Mouse (Mus musculus) midbrain, embryonic 14.5 days (tissue): ENCODE measurements around the gene Tmem182. TPM values are rescaled to one million over a fixed set of nuclear protein-coding genes. Genes with fewer than 3 reads are reported as not detected.

ENCODE experiments used
- ATAC-seq: fragments of 200-750 bp; cut with Nextera tagmentation; 2 replicates; pipeline ENCODE4 v1.8.0; 2017; ENCODE audit warnings: moderate number of reproducible peaks, moderate library complexity; ENCODE audit not compliant: low FRiP score, low TSS enrichment
- DNase-seq: peaks from one replicate; pipeline ENCODE4 v3.0.0-alpha.2; 2015
- H3K27ac ChIP-seq: fragments of 300-500 bp; sonication (generic); replicated peaks from 2 replicates; pipeline ENCODE4 v1.5.1; 2014; ENCODE audit warnings: mild to moderate bottlenecking, low read depth, low read length, moderate library complexity
- H3K27me3 ChIP-seq: fragments of 300-500 bp; sonication (generic); 2 replicates; pipeline ENCODE4 v1.6.1; 2014; ENCODE audit warnings: low read length, control low read depth, mixed read lengths; ENCODE audit not compliant: control insufficient read depth, insufficient read depth
- H3K36me3 ChIP-seq: fragments of 300-500 bp; sonication (generic); 2 replicates; pipeline ENCODE4 v1.6.1; 2014; ENCODE audit warnings: low read length, control low read depth; ENCODE audit not compliant: control insufficient read depth, insufficient read depth
- H3K4me1 ChIP-seq: fragments of 300-500 bp; sonication (generic); 2 replicates; pipeline ENCODE4 v1.6.1; 2014; ENCODE audit warnings: mild to moderate bottlenecking, antibody characterized with exemption, low read length, control low read depth; ENCODE audit not compliant: control insufficient read depth, insufficient read depth
- H3K4me2 ChIP-seq: fragments of 300-500 bp; sonication (generic); 2 replicates; pipeline ENCODE4 v1.6.1; 2014; ENCODE audit warnings: mild to moderate bottlenecking, low read length, moderate library complexity
- H3K4me3 ChIP-seq: fragments of 300-500 bp; sonication (generic); replicated peaks from 2 replicates; pipeline ENCODE4 v1.5.1; 2014; ENCODE audit warnings: low read depth, low read length
- H3K9ac ChIP-seq: fragments of 300-500 bp; sonication (generic); replicated peaks from 2 replicates; pipeline ENCODE4 v1.6.1; 2014; ENCODE audit warnings: mild to moderate bottlenecking, low read length, moderate library complexity
- H3K9me3 ChIP-seq: fragments of 300-500 bp; sonication (generic); 2 replicates; pipeline ENCODE4 v1.6.1; 2016; ENCODE audit warnings: low read length, control low read depth, mixed read lengths; ENCODE audit not compliant: control insufficient read depth
- WGBS: fragments of 180-500 bp; shearing (Covaris S2); extraction: QIAGEN DNeasy Blood & Tissue Kit; methylation state at CpG from one replicate; pipeline ENCODE4 v1.1.7; 2014; 5-methylcytosine and 5-hydroxymethylcytosine counted together
- polyA plus RNA-seq: library from polyadenylated mRNA; unstranded; fragments of >200 nt; fragmentation: Nextera tagmentation; extraction: Ambion mirVana; gene quantifications from 2 replicates; pipeline ENCODE4 v1.2.1, GENCODE M21; 2014

Tmem182 gene
- polyA plus RNA-seq, 1 experiment from 2014 or later: 0.08 TPM

DNA sequence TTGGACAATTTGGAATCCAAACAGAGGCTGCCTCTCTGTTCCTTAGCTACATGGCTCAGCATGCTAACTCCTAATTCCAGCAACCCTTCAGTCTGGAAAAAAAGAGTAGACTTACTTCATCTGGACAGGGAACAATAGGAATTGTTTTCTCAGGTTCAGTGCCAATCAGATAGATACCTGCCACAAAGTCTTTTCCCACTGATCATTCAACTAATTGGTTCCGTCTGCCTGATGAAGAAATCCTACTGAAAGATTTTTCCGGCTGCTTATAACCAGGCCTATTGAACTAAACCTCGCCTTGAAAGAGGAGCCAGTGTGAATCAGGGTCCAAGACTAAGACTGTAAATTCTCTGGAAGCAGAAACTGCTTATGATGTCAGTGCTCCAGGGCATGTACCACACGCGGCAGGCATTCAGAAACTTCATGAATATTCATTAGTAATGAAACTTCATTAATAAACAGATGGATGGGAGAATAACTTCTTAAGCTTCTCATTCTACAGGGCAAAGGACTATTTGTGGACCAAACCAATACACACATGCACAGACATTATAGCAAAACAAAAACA, 15.7 kb upstream of the Tmem182 start:
- Histone ChIP-seq H3K9me3 (no peaks in the 10 kb centered on the region), H3K4me2 (peak overlapping the region; percentile 70), H3K27me3 (no peaks in the 10 kb centered on the region), H3K9ac (no peak overlapping the region), H3K4me3 (peak overlapping the region; percentile 63), H3K36me3 (0 out of 2 replicates have a peak, but pooled peaks cover 2% of the 10 kb centered on the region), H3K4me1 (no peaks in the 10 kb centered on the region; the same call in 1 of the 2 replicates), H3K27ac (no peak overlapping the region)
- ATAC-seq (peak; percentile 46; the same call in 1 of the 2 replicates), DNase-seq (peak; percentile 66)
- WGBS: 20% methylated on average over 5 of the region's 5 CpGs

DNA sequence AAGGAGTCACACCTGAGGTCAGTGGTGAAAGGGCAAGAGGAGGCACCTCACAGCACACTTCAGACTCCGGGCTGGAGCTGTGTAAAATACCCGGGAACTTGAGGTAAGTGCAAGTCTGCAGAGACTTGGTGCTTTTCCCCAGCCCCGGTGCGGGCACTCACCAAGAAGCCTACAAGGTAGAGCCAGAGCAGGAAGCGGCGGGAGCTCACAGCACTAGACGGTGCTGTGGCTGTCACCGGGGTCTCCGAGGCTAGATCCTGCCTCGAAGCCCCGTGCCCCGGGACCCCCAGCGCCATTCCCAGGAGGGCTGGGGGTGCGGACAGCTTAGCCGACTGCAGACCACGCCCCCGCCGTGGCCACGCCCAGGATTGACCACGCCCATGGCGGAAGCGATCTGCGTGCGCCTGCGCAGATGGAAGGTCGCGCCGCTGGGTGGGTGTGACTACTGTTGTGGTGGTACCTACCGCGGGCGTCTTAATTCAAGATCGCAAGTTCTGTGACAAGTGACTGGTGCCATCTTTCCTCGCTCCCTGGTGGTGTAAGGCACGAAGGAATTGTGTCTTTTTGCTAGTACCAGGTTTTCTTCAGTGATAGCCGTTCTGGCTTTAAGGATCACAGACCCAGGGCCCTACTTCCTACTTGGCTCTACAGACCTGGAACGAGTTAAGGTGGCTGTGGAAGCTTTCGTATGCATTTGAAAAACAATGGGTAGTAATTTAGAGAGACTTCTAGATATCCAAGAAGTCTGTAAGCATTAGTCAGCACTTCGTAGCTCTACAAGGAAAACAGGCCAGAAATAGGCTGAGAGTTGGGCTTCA, 14.9 kb upstream of the Tmem182 start, which contains the start of gene Mfsd9:
Gene Mfsd9, minus strand, starts transcription at position 364 of the 818 bp plus-strand sequence.
- Histone ChIP-seq H3K27ac (peak within 1 kb of the TSS; percentile 41; the same call in 1 of the 2 replicates), H3K4me2 (peak within 1 kb of the TSS; percentile 70), H3K4me3 (peak within 1 kb of the TSS; percentile 63), H3K27me3 (no peaks in the 10 kb centered on the region), H3K4me1 (no peaks in the 10 kb centered on the region; the same call in 1 of the 2 replicates), H3K36me3 (no peaks in the 10 kb centered on the region), H3K9me3 (no peaks in the 10 kb centered on the region), H3K9ac (peak within 1 kb of the TSS; percentile 56)
- DNase-seq (peak; percentile 95), ATAC-seq (peak; percentile 92)
- 6% methylated on average over 38 of the region's 38 CpGs for WGBS

DNA sequence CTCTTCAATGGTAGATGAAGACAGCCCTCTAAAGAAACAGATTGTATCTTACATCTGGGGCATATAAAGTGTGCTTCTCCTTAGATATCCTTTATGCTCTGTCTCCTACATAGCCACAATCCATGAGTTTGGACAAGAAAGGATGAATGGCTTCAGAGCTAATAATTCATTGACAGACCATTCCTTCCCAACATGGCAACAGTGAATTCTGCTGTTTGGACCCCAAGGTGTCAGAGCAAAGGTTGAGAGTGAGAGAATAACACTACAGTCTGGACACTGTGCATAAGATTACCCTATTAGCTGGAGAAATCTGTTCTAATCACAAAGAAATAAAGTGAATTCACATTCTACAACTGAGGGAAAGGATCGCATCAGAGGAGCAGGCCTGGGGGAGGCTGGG, 9.9 kb upstream of the Tmem182 start:
- no peak overlapping the region for H3K4me3 ChIP-seq
- H3K4me2 ChIP-seq: no peak overlapping the region
- no peak overlapping the region for H3K9ac ChIP-seq
- 96% methylated on average over 1 of the region's 1 CpGs for WGBS
- ATAC-seq: no peak
- no peak overlapping the region for H3K27ac ChIP-seq
- no peak for DNase-seq
- no peaks in the 10 kb centered on the region; the same call in 1 of the 2 replicates for H3K4me1 ChIP-seq
- no peaks in the 10 kb centered on the region for H3K36me3 ChIP-seq
- no peaks in the 10 kb centered on the region for H3K27me3 ChIP-seq
- H3K9me3 ChIP-seq: no peaks in the 10 kb centered on the region

DNA sequence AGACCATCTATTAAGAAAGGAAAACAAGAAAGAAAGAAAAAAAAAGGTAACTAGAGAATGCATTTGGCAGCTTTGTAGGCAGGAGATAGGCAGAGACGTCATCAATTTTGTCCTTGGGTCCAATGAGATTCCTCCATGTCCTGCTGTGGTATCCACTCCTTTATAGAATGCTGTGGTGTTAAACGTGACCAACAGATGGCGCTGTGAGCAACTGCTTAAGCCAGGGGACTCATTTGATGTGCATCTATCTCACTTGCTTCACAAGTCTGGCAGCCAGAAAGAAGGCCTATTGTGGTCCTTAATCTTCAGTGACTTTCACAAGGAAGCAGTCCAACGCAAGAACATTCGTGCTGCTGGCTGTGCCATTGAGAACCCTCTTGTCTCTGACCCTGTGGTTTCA, 8.1 kb upstream of the Tmem182 start:
- no peak overlapping the region for H3K4me3 ChIP-seq
- DNase-seq (peak; percentile 80), ATAC-seq (no peak)
- no peak overlapping the region for H3K9ac ChIP-seq
- WGBS: 15% methylated on average over 5 of the region's 5 CpGs
- no peak overlapping the region for H3K4me2 ChIP-seq
- no peaks in the 10 kb centered on the region for H3K36me3 ChIP-seq
- H3K4me1 ChIP-seq: no peaks in the 10 kb centered on the region
- H3K9me3 ChIP-seq: no peaks in the 10 kb centered on the region
- H3K27ac ChIP-seq: no peak overlapping the region
- no peaks in the 10 kb centered on the region for H3K27me3 ChIP-seq

DNA sequence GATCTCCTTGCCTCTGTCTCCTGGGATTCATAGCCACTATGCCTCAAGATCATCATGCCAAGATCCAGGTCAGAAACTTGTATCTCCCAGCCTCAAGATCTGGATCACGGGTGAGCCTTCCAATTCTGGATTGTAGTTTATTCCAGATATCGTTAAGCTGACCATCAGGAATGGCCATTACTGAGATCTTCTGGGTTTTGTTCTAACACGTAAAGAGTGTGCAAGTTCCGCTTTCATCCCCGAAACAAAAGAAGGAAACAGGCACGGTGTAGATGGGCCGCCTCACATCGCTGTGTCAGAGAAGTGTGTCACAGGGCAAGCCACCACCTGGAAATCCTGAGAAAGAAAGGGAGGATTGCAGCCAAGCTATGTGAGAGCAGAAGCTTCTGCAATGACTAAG, 6.3 kb upstream of the Tmem182 start:
- Histone ChIP-seq H3K27ac (no peak overlapping the region), H3K9ac (no peak overlapping the region), H3K36me3 (no peaks in the 10 kb centered on the region), H3K4me3 (no peak overlapping the region), H3K4me2 (no peak overlapping the region), H3K4me1 (no peaks in the 10 kb centered on the region), H3K27me3 (no peaks in the 10 kb centered on the region), H3K9me3 (no peaks in the 10 kb centered on the region)
- DNase-seq (no peak), ATAC-seq (no peak)
- 91% methylated on average over 8 of the region's 8 CpGs for WGBS

DNA sequence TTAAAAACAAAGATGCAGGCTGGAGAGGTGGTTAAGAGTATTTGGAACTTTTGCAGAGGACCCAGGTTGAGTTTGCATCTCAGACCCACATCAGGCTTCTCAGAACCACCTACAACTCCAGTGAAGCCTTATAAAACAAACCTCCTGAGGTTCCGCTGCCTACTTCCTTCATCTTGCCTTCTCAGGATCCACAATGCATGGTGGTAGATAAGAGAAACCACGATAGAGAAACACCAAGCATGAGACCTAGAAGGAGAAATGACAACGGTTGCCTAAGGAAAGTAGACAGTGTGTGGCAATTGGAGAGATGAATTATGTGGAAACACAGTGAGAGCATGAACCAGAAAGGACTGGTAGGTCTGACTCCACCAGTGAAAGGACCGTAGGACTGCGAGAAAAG, 4.5 kb upstream of the Tmem182 start:
- Histone ChIP-seq H3K36me3 (no peaks in the 10 kb centered on the region), H3K9me3 (no peaks in the 10 kb centered on the region), H3K4me3 (no peak overlapping the region), H3K4me1 (no peaks in the 10 kb centered on the region), H3K9ac (no peak overlapping the region), H3K4me2 (no peak overlapping the region), H3K27ac (no peak overlapping the region), H3K27me3 (no peaks in the 10 kb centered on the region)
- DNase-seq (no peak), ATAC-seq (no peak)
- WGBS: 88% methylated on average over 5 of the region's 5 CpGs

DNA sequence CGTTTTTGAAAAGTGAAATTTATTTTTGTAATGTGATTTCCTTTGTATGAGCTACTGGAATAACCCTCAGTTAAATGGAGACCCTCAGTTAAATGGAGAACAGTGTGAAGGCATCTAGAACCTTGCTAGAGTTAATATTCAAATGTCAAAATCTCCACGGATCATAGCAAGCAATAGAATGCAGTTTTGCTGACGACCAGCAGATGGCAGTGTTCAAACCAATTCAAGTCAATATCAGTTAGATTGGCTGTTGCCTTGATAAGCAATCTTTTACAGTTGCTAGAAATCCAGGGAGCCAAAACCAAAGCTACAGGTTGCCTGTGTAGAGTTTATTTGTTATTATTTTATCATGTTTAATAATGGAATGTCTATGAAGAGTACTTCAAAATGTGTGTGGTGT, 2.6 kb upstream of the Tmem182 start:
- ATAC-seq: no peak
- Histone ChIP-seq H3K4me2 (no peak overlapping the region), H3K4me1 (no peaks in the 10 kb centered on the region), H3K36me3 (no peaks in the 10 kb centered on the region), H3K4me3 (no peak overlapping the region), H3K27me3 (no peaks in the 10 kb centered on the region), H3K27ac (no peak overlapping the region), H3K9me3 (no peaks in the 10 kb centered on the region), H3K9ac (no peak overlapping the region)
- DNase-seq: peak; percentile 83
- WGBS: 24% methylated on average over 3 of the region's 3 CpGs

DNA sequence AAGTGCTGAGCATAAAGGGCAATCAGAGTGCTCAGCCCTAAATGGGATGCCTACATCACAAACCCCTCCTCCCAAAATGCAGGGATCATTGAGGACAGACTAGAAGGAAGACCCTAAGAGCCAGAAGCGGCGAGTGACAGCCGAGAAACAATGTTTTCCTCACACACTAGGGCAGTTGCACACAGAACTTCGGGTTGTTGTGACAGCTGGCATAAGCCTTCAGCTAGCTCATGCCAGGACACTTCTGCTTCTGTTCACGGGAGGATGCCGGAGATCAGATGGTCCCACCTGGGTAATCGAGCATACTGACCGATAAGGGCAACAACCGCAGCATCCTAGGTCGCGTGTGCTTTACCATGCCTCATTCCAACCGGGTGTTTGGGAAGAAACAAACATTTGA, 1.3 kb upstream of the Tmem182 start:
- no peak overlapping the region for H3K27ac ChIP-seq
- no peaks in the 10 kb centered on the region for H3K27me3 ChIP-seq
- ATAC-seq: no peak
- no peaks in the 10 kb centered on the region for H3K4me1 ChIP-seq
- no peak overlapping the region for H3K4me3 ChIP-seq
- WGBS: 94% methylated on average over 12 of the region's 12 CpGs
- H3K4me2 ChIP-seq: no peak overlapping the region
- no peak overlapping the region for H3K9ac ChIP-seq
- no peak for DNase-seq
- no peaks in the 10 kb centered on the region for H3K9me3 ChIP-seq
- H3K36me3 ChIP-seq: no peaks in the 10 kb centered on the region

DNA sequence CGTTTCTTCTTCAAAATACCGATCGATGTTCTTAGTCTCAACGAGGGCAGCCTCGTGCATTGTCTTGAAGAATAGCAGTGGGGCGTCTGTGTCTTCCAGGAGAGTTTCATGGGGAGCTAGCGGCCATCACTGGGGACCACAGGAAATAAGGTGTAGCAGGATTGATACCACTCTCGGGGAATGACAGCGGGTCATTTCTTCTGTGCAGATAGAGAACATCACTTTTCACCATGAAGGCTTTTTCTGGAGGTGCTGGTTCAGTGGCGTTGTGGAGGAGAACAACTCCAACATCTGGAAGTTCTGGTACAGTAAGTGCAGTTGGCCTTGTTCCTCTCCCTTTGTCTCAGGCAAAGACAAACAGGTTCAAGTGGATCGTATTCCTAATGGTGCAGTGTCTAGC, 490 bp downstream of the Tmem182 start:
- H3K4me1 ChIP-seq: no peaks in the 10 kb centered on the region
- no peak overlapping the region for H3K4me2 ChIP-seq
- H3K27me3 ChIP-seq: no peaks in the 10 kb centered on the region
- H3K9ac ChIP-seq: no peak overlapping the region
- ATAC-seq (no peak), DNase-seq (no peak)
- no peak overlapping the region for H3K27ac ChIP-seq
- no peaks in the 10 kb centered on the region for H3K36me3 ChIP-seq
- no peaks in the 10 kb centered on the region for H3K9me3 ChIP-seq
- 89% methylated on average over 11 of the region's 11 CpGs for WGBS
- no peak overlapping the region for H3K4me3 ChIP-seq
